Mouse (Mus musculus): ENCODE results near the gene Adi1.

GRCm38 (mm10) chr12:28697821-28698595, 23.0 kb downstream of the Adi1 start:
- TF ChIP-seq POLR2A (IDR thresholded peaks at IDR 0.05; ENCODE audit: borderline replicate concordance, control insufficient read depth, low read depth, low read length) (no peak), CTCF (IDR thresholded peaks at IDR 0.05; ENCODE audit: control insufficient read depth, insufficient read depth, low read length) (no peak)

All from bone marrow, adult 2 months (tissue).